Mouse (Mus musculus) forebrain, embryonic 14.5 days (tissue): ENCODE results near the gene Sptssb. TPM values are rescaled to one million over a fixed set of nuclear protein-coding genes. Genes with fewer than 3 reads are reported as not detected.

Experiments used
- ATAC-seq: fragments of 200-750 bp; cut with Nextera tagmentation; 2 replicates; pipeline ENCODE4 v1.8.0; 2017; ENCODE audit warnings: mild to moderate bottlenecking, moderate library complexity
- DNase-seq: peaks from one replicate; pipeline ENCODE4 v3.0.0-alpha.2; 2015; ENCODE audit warnings: low spot score
- H3K27ac ChIP-seq: fragments of 300-500 bp; sonication (generic); 2 replicates; pipeline ENCODE4 v1.5.1; 2014; ENCODE audit warnings: low read depth, mild to moderate bottlenecking, control low read depth, low read length, moderate library complexity
- H3K27me3 ChIP-seq: fragments of 300-500 bp; sonication (generic); replicated peaks from 2 replicates; pipeline ENCODE4 v1.6.1; 2014; ENCODE audit warnings: low read length, control low read depth, mixed read lengths; ENCODE audit not compliant: control insufficient read depth, insufficient read depth
- H3K36me3 ChIP-seq: fragments of 300-500 bp; sonication (generic); 2 replicates; pipeline ENCODE4 v1.6.1; 2014; ENCODE audit warnings: low read length, control low read depth; ENCODE audit not compliant: control insufficient read depth, insufficient read depth
- H3K4me1 ChIP-seq: fragments of 300-500 bp; sonication (generic); 2 replicates; pipeline ENCODE4 v1.6.1; 2014; ENCODE audit warnings: antibody characterized with exemption, low read length, control low read depth; ENCODE audit not compliant: control insufficient read depth, insufficient read depth
- H3K4me2 ChIP-seq: fragments of 300-500 bp; sonication (generic); 2 replicates; pipeline ENCODE4 v1.6.1; 2014; ENCODE audit warnings: mild to moderate bottlenecking, control low read depth, low read length
- H3K4me3 ChIP-seq: fragments of 300-500 bp; sonication (generic); 2 replicates; pipeline ENCODE4 v1.5.1; 2014; ENCODE audit warnings: low read depth, low read length, control low read depth
- H3K9ac ChIP-seq: fragments of 300-500 bp; sonication (generic); 2 replicates; pipeline ENCODE4 v1.6.1; 2014; ENCODE audit warnings: mild to moderate bottlenecking, low read length, control low read depth, moderate library complexity
- H3K9me3 ChIP-seq: fragments of 300-500 bp; sonication (generic); replicated peaks from 2 replicates; pipeline ENCODE4 v1.6.1; 2016; ENCODE audit warnings: low read length, control low read depth, mixed read lengths; ENCODE audit not compliant: control insufficient read depth
- WGBS: fragments of 180-500 bp; shearing (Covaris S2); extraction: QIAGEN DNeasy Blood & Tissue Kit; methylation state at CpG from one replicate; pipeline ENCODE4 v1.1.7; 2014; 5-methylcytosine and 5-hydroxymethylcytosine counted together
- polyA plus RNA-seq: library from polyadenylated mRNA; unstranded; fragments of >200 nt; fragmentation: Nextera tagmentation; extraction: Ambion mirVana; gene quantifications from 2 replicates; pipeline ENCODE4 v1.2.1, GENCODE M21; 2014

Sptssb gene
- polyA plus RNA-seq, 1 experiment from 2014 or later = 0.23 TPM

- no peak overlapping the region for H3K9ac ChIP-seq
- no peaks in the 10 kb centered on the region for H3K9me3 ChIP-seq
- H3K27ac ChIP-seq = no peak overlapping the region
- H3K4me2 ChIP-seq = no peak overlapping the region
- DNase-seq (peak; percentile 28), ATAC-seq (no peak)
- H3K4me1 ChIP-seq = no peaks in the 10 kb centered on the region
- WGBS = 67% methylated on average over 5 of the region's 5 CpGs
- no peaks in the 10 kb centered on the region for H3K36me3 ChIP-seq
- H3K27me3 ChIP-seq = no peaks in the 10 kb centered on the region
- no peak overlapping the region for H3K4me3 ChIP-seq
Measured at GRCm38 (mm10) chr3:69818466-69818865, 41.3 kb downstream of the Sptssb start.

GRCm38 (mm10) chr3:69816547-69816946 lies 43.2 kb downstream of the Sptssb start:
- H3K36me3 ChIP-seq = no peaks in the 10 kb centered on the region
- H3K27me3 ChIP-seq = no peaks in the 10 kb centered on the region
- ATAC-seq = no peak
- no peaks in the 10 kb centered on the region for H3K4me1 ChIP-seq
- 78% methylated on average over 2 of the region's 2 CpGs for WGBS
- no peak overlapping the region for H3K27ac ChIP-seq
- H3K9me3 ChIP-seq = no peaks in the 10 kb centered on the region
- H3K9ac ChIP-seq = no peak overlapping the region
- H3K4me3 ChIP-seq = no peak overlapping the region
- DNase-seq = no peak
- H3K4me2 ChIP-seq = no peak overlapping the region

- Histone ChIP-seq H3K9me3 (no peaks in the 10 kb centered on the region), H3K27ac (no peak overlapping the region), H3K4me3 (no peak overlapping the region), H3K9ac (no peak overlapping the region), H3K36me3 (no peaks in the 10 kb centered on the region), H3K4me1 (no peaks in the 10 kb centered on the region), H3K27me3 (no peaks in the 10 kb centered on the region), H3K4me2 (no peak overlapping the region)
- DNase-seq (no peak), ATAC-seq (no peak)
- 91% methylated on average over 11 of the region's 11 CpGs for WGBS
Measured at GRCm38 (mm10) chr3:69813005-69813695, 46.6 kb downstream of the Sptssb start.

GRCm38 (mm10) chr3:69812442-69812841 lies 47.3 kb downstream of the Sptssb start:
- no peaks in the 10 kb centered on the region for H3K9me3 ChIP-seq
- ATAC-seq (no peak), DNase-seq (no peak)
- no peaks in the 10 kb centered on the region for H3K27me3 ChIP-seq
- H3K4me3 ChIP-seq = no peak overlapping the region
- no peak overlapping the region for H3K27ac ChIP-seq
- no peaks in the 10 kb centered on the region for H3K4me1 ChIP-seq
- 96% methylated on average over 2 of the region's 2 CpGs for WGBS
- H3K36me3 ChIP-seq = no peaks in the 10 kb centered on the region
- no peak overlapping the region for H3K9ac ChIP-seq
- no peak overlapping the region for H3K4me2 ChIP-seq

GRCm38 (mm10) chr3:69808479-69808878 lies 51.3 kb downstream of the Sptssb start:
- no peak overlapping the region for H3K27ac ChIP-seq
- H3K4me2 ChIP-seq = no peak overlapping the region
- no peaks in the 10 kb centered on the region for H3K4me1 ChIP-seq
- H3K4me3 ChIP-seq = no peak overlapping the region
- H3K9ac ChIP-seq = no peak overlapping the region
- no peaks in the 10 kb centered on the region for H3K9me3 ChIP-seq
- no peaks in the 10 kb centered on the region for H3K36me3 ChIP-seq
- no peaks in the 10 kb centered on the region for H3K27me3 ChIP-seq
- ATAC-seq = no peak
- WGBS = 87% methylated on average over 7 of the region's 7 CpGs
- DNase-seq = no peak

GRCm38 (mm10) chr3:69803137-69803536 lies 56.6 kb downstream of the Sptssb start:
- Histone ChIP-seq H3K9me3 (no peaks in the 10 kb centered on the region), H3K9ac (no peak overlapping the region), H3K27ac (no peak overlapping the region), H3K4me2 (no peak overlapping the region), H3K36me3 (no peaks in the 10 kb centered on the region), H3K4me1 (no peaks in the 10 kb centered on the region), H3K27me3 (no peaks in the 10 kb centered on the region), H3K4me3 (no peak overlapping the region)
- ATAC-seq (no peak), DNase-seq (no peak)
- 83% methylated on average over 1 of the region's 1 CpGs for WGBS

- Histone ChIP-seq H3K4me3 (no peak overlapping the region), H3K27ac (no peak overlapping the region), H3K4me2 (no peak overlapping the region), H3K9ac (no peak overlapping the region), H3K27me3 (no peaks in the 10 kb centered on the region), H3K36me3 (no peaks in the 10 kb centered on the region), H3K9me3 (no peaks in the 10 kb centered on the region), H3K4me1 (no peaks in the 10 kb centered on the region)
- peak; percentile 1 for DNase-seq
- ATAC-seq = no peak
- 72% methylated on average over 7 of the region's 7 CpGs for WGBS
Measured at GRCm38 (mm10) chr3:69800829-69801384, 58.8 kb downstream of the Sptssb start.

GRCm38 (mm10) chr3:69799096-69799495 lies 60.6 kb downstream of the Sptssb start:
- Histone ChIP-seq H3K4me2 (no peak overlapping the region), H3K36me3 (no peaks in the 10 kb centered on the region), H3K4me3 (no peak overlapping the region), H3K27ac (no peak overlapping the region), H3K27me3 (no peaks in the 10 kb centered on the region), H3K9ac (no peak overlapping the region), H3K9me3 (no peaks in the 10 kb centered on the region), H3K4me1 (no peaks in the 10 kb centered on the region)
- 86% methylated on average over 1 of the region's 1 CpGs for WGBS
- ATAC-seq (no peak), DNase-seq (no peak)

- no peak for ATAC-seq
- Histone ChIP-seq H3K36me3 (no peaks in the 10 kb centered on the region), H3K4me3 (no peak overlapping the region), H3K4me2 (no peak overlapping the region), H3K4me1 (no peaks in the 10 kb centered on the region), H3K27ac (no peak overlapping the region), H3K9me3 (no peaks in the 10 kb centered on the region), H3K27me3 (no peaks in the 10 kb centered on the region), H3K9ac (no peak overlapping the region)
- WGBS = 92% methylated on average over 2 of the region's 2 CpGs
- DNase-seq = no peak
Measured at GRCm38 (mm10) chr3:69797969-69798368, 61.8 kb downstream of the Sptssb start.
